Mouse (Mus musculus) CH12.LX (cell line): ENCODE data around the gene Psmb7. TPM values are rescaled to one million over a fixed set of nuclear protein-coding genes. Genes with fewer than 3 reads are reported as not detected.
A peak's percentile ranks its signal among the peaks of the same experiment; 100 is the strongest.

Experiments
- DNase-seq: peaks from one replicate; pipeline ENCODE4 v3.0.0-alpha.2; 2013; ENCODE audit errors: extremely low read depth
- H3K27ac ChIP-seq: 2 replicates; pipeline ENCODE4 v1.5.1; 2012; ENCODE audit warnings: low read depth, mild to moderate bottlenecking, control low read depth, moderate library complexity; ENCODE audit not compliant: insufficient read depth
- H3K27me3 ChIP-seq: replicated peaks from 2 replicates; pipeline ENCODE3; 2012; ENCODE audit warnings: inconsistent platforms
- H3K36me3 ChIP-seq, 2 experiments: replicated peaks in 1 of 2; 2 replicates each; pipeline versions ENCODE3 to v1.6.1; 2012; ENCODE audit warnings: inconsistent platforms in 1 of 2, low read length in 1 of 2, mild to moderate bottlenecking in 1 of 2, mixed read lengths in 1 of 2, moderate library complexity in 1 of 2; ENCODE audit not compliant: control insufficient read depth in 1 of 2, insufficient read depth in 1 of 2
- H3K4me1 ChIP-seq, 2 experiments: 2 replicates each; pipeline ENCODE4 v1.6.1; 2012; ENCODE audit warnings: inconsistent platforms in 1 of 2, moderate library complexity in 1 of 2; ENCODE audit not compliant: insufficient read depth in 2 of 2, control insufficient read depth in 1 of 2
- H3K4me2 ChIP-seq: 2 replicates; pipeline ENCODE4 v1.6.1; 2012; ENCODE audit warnings: low read depth, mild to moderate bottlenecking, control low read depth; ENCODE audit not compliant: poor library complexity, insufficient read depth, severe bottlenecking
- H3K4me3 ChIP-seq, 3 experiments: fragments of 150-350 bp in 1 of 3; sonication (generic) in 1 of 3; replicated peaks in 1 of 3; 2 replicates each; pipeline versions ENCODE3 to v1.5.1; 2011 to 2012; ENCODE audit warnings: low read depth in 2 of 3, low read length in 2 of 3, mild to moderate bottlenecking in 2 of 3, moderate library complexity in 2 of 3, control low read depth in 1 of 3, improper control_type of control experiment in 1 of 3, inconsistent platforms in 1 of 3, mixed read lengths in 1 of 3; ENCODE audit not compliant: poor library complexity in 1 of 3
- H3K79me2 ChIP-seq: replicated peaks from 2 replicates; pipeline ENCODE4 v1.6.1; 2012; ENCODE audit warnings: mild to moderate bottlenecking, moderate library complexity; ENCODE audit not compliant: control insufficient read depth, poor library complexity, insufficient read depth, severe bottlenecking; ENCODE audit errors: extremely low read depth
- H3K9ac ChIP-seq: 2 replicates; pipeline ENCODE4 v1.6.1; 2012; ENCODE audit warnings: low read depth, mild to moderate bottlenecking, control low read depth, moderate library complexity; ENCODE audit not compliant: insufficient read depth
- H3K9me3 ChIP-seq: replicated peaks from 2 replicates; pipeline ENCODE3; 2012; ENCODE audit warnings: low read length, inconsistent platforms, mixed read lengths
- BHLHE40 ChIP-seq: IDR thresholded peaks from 2 replicates; pipeline ENCODE4 v1.6.1; 2011; ENCODE audit warnings: mild to moderate bottlenecking, low read depth, low read length, improper control_type of control experiment
- CHD1 ChIP-seq: IDR thresholded peaks from 2 replicates; pipeline ENCODE4 v1.6.1; 2012; ENCODE audit warnings: low read depth, low read length, improper control_type of control experiment, inconsistent platforms
- CHD2 ChIP-seq: IDR thresholded peaks from 2 replicates; pipeline ENCODE4 v1.6.1; 2011; ENCODE audit warnings: low read length, improper control_type of control experiment
- CTCF ChIP-seq, 2 experiments: IDR thresholded peaks in 1 of 2; conservative IDR thresholded peaks in 1 of 2; 2 replicates each; pipeline ENCODE4 v1.5.1; 2011 to 2012; ENCODE audit warnings: low read depth in 2 of 2, low read length in 2 of 2, improper control_type of control experiment in 1 of 2, inconsistent platforms in 1 of 2, mild to moderate bottlenecking in 1 of 2, moderate library complexity in 1 of 2
- E2F4 ChIP-seq: IDR thresholded peaks from 2 replicates; pipeline ENCODE4 v1.6.1; 2011; ENCODE audit warnings: low read depth, low read length, improper control_type of control experiment; ENCODE audit not compliant: insufficient replicate concordance
- ELF1 ChIP-seq: IDR thresholded peaks from 2 replicates; pipeline ENCODE4 v1.6.1; 2014; ENCODE audit warnings: low read depth, mild to moderate bottlenecking, inconsistent platforms, low read length, improper control_type of control experiment
- EP300 ChIP-seq: IDR thresholded peaks from 2 replicates; pipeline ENCODE4 v1.6.1; 2011; ENCODE audit warnings: low read length, improper control_type of control experiment
- ETS1 ChIP-seq: conservative IDR thresholded peaks from 2 replicates; pipeline ENCODE4 v1.6.1; 2012; ENCODE audit warnings: low read depth, mild to moderate bottlenecking, inconsistent platforms, low read length, improper control_type of control experiment, moderate library complexity
- GABPA ChIP-seq: IDR thresholded peaks from 2 replicates; pipeline ENCODE4 v1.6.1; 2012; ENCODE audit warnings: low read depth, low read length, improper control_type of control experiment, inconsistent platforms; ENCODE audit not compliant: insufficient replicate concordance
- HCFC1 ChIP-seq: IDR thresholded peaks from 2 replicates; pipeline ENCODE4 v1.6.1; 2012; ENCODE audit warnings: low read depth, mild to moderate bottlenecking, inconsistent platforms, low read length, improper control_type of control experiment
- IRF4 ChIP-seq: IDR thresholded peaks from 2 replicates; pipeline ENCODE4 v1.6.1; 2014; ENCODE audit warnings: low read depth, mild to moderate bottlenecking, inconsistent platforms, low read length, improper control_type of control experiment
- JUN ChIP-seq: IDR thresholded peaks from 2 replicates; pipeline ENCODE4 v1.6.1; 2011; ENCODE audit warnings: low read depth, mild to moderate bottlenecking, low read length, improper control_type of control experiment, moderate library complexity; ENCODE audit not compliant: insufficient read depth
- JUND ChIP-seq: conservative IDR thresholded peaks from 2 replicates; pipeline ENCODE4 v1.6.1; 2011; ENCODE audit warnings: low read depth, low read length, improper control_type of control experiment
- KAT2A ChIP-seq: IDR thresholded peaks from 2 replicates; pipeline ENCODE4 v1.6.1; 2012; ENCODE audit warnings: low read length, improper control_type of control experiment, inconsistent platforms; ENCODE audit not compliant: insufficient replicate concordance
- MAFK ChIP-seq: IDR thresholded peaks from 2 replicates; pipeline ENCODE4 v1.6.1; 2011; ENCODE audit warnings: low read length, improper control_type of control experiment; ENCODE audit not compliant: insufficient replicate concordance
- MAX ChIP-seq: IDR thresholded peaks from 2 replicates; pipeline ENCODE4 v1.6.1; 2011; ENCODE audit warnings: low read length, improper control_type of control experiment
- MAZ ChIP-seq: IDR thresholded peaks from 2 replicates; pipeline ENCODE4 v1.6.1; 2012; ENCODE audit warnings: low read depth, mild to moderate bottlenecking, inconsistent platforms, low read length, improper control_type of control experiment, moderate library complexity
- MEF2A ChIP-seq: IDR thresholded peaks from 2 replicates; pipeline ENCODE4 v1.6.1; 2014; ENCODE audit warnings: low read depth, mild to moderate bottlenecking, inconsistent platforms, low read length, improper control_type of control experiment, borderline replicate concordance
- MXI1 ChIP-seq: IDR thresholded peaks from 2 replicates; pipeline ENCODE4 v1.6.1; 2011; ENCODE audit warnings: mild to moderate bottlenecking, low read depth, low read length, improper control_type of control experiment
- MYC ChIP-seq: IDR thresholded peaks from 2 replicates; pipeline ENCODE4 v1.6.1; 2011; ENCODE audit warnings: low read depth, mild to moderate bottlenecking, improper control_type of control experiment, low read length
- NELFE ChIP-seq: IDR thresholded peaks from 2 replicates; pipeline ENCODE4 v1.6.1; 2011; ENCODE audit warnings: low read depth, low read length, improper control_type of control experiment
- NRF1 ChIP-seq: IDR thresholded peaks from 2 replicates; pipeline ENCODE4 v1.6.1; 2014; ENCODE audit warnings: low read depth, mild to moderate bottlenecking, inconsistent platforms, low read length, improper control_type of control experiment, moderate library complexity
- PAX5 ChIP-seq: IDR thresholded peaks from 2 replicates; pipeline ENCODE4 v1.6.1; 2012; ENCODE audit warnings: low read length, inconsistent platforms, mixed read lengths
- POLR2A ChIP-seq: IDR thresholded peaks from 2 replicates; pipeline ENCODE4 v1.6.1; 2011; ENCODE audit warnings: low read depth, mild to moderate bottlenecking, improper control_type of control experiment, low read length
- POLR2AphosphoS2 ChIP-seq: IDR thresholded peaks from 2 replicates; pipeline ENCODE4 v1.6.1; 2011; ENCODE audit warnings: low read depth, low read length, improper control_type of control experiment
- RAD21 ChIP-seq: IDR thresholded peaks from 2 replicates; pipeline ENCODE4 v1.6.1; 2011; ENCODE audit warnings: low read depth, mild to moderate bottlenecking, low read length, improper control_type of control experiment, moderate library complexity
- RCOR1 ChIP-seq: conservative IDR thresholded peaks from 2 replicates; pipeline ENCODE4 v1.6.1; 2012; ENCODE audit warnings: low read depth, mild to moderate bottlenecking, inconsistent platforms, low read length, improper control_type of control experiment
- SIN3A ChIP-seq: IDR thresholded peaks from 2 replicates; pipeline ENCODE4 v1.6.1; 2012; ENCODE audit warnings: low read length, improper control_type of control experiment, inconsistent platforms
- SMC3 ChIP-seq: IDR thresholded peaks from 2 replicates; pipeline ENCODE4 v1.6.1; 2011; ENCODE audit warnings: low read depth, low read length, improper control_type of control experiment
- TBP ChIP-seq: conservative IDR thresholded peaks from 2 replicates; pipeline ENCODE4 v1.6.1; 2011; ENCODE audit warnings: low read depth, low read length, improper control_type of control experiment
- TCF12 ChIP-seq: IDR thresholded peaks from 2 replicates; pipeline ENCODE4 v1.6.1; 2014; ENCODE audit warnings: low read depth, mild to moderate bottlenecking, inconsistent platforms, low read length, improper control_type of control experiment
- UBTF ChIP-seq: IDR thresholded peaks from 2 replicates; pipeline ENCODE4 v1.6.1; 2012; ENCODE audit warnings: low read depth, mild to moderate bottlenecking, inconsistent platforms, low read length, improper control_type of control experiment, moderate library complexity
- USF1 ChIP-seq: IDR thresholded peaks from 2 replicates; pipeline ENCODE4 v1.6.1; 2014; ENCODE audit warnings: low read depth, mild to moderate bottlenecking, inconsistent platforms, low read length, improper control_type of control experiment
- USF2 ChIP-seq: conservative IDR thresholded peaks from 2 replicates; pipeline ENCODE4 v1.6.1; 2011; ENCODE audit warnings: low read depth, low read length, improper control_type of control experiment
- ZC3H11A ChIP-seq: IDR thresholded peaks from 2 replicates; pipeline ENCODE4 v1.6.1; 2012; ENCODE audit warnings: low read depth, mild to moderate bottlenecking, inconsistent platforms, low read length, improper control_type of control experiment
- ZKSCAN1 ChIP-seq: IDR thresholded peaks from 2 replicates; pipeline ENCODE4 v1.6.1; 2012; ENCODE audit warnings: low read depth, inconsistent platforms, low read length, improper control_type of control experiment, borderline replicate concordance
- ZMIZ1 ChIP-seq: IDR thresholded peaks from 2 replicates; pipeline ENCODE4 v1.6.1; 2012; ENCODE audit warnings: low read depth, mild to moderate bottlenecking, inconsistent platforms, low read length, improper control_type of control experiment
- ZNF384 ChIP-seq: IDR thresholded peaks from 2 replicates; pipeline ENCODE4 v1.6.1; 2012; ENCODE audit warnings: low read depth, low read length, improper control_type of control experiment, inconsistent platforms
- dilution Hi-C: fragments of 300-500 bp; cut with MboI; formaldehyde crosslinking; loops from 2 replicates; pipeline ENCODE4 v1.14.3; 2020; ENCODE audit warnings: low sequenced_read_pairs; ENCODE audit not compliant: extremely low pct_unique_long_range_greater_than_20kb, extremely low pct_ligation_motif_present
- in situ Hi-C: fragments of 300-500 bp; cut with MboI; formaldehyde crosslinking; loops from 3 replicates; pipeline ENCODE4 v1.14.3; 2019; ENCODE audit warnings: low sequenced_read_pairs, low pct_ligation_motif_present, low pct_unique_long_range_greater_than_20kb, mixed read lengths
- polyA plus RNA-seq: library from polyadenylated mRNA; unstranded; fragments of >175 nt; gene quantifications from 2 replicates; pipeline ENCODE4 v1.2.1, GENCODE M21; 2012; ENCODE audit warnings: low read depth; ENCODE audit not compliant: insufficient read length
- total RNA-seq, 2 experiments: library from RNA; depleted of rRNA; stranded (reverse); fragments of 300-350 nt in 1 of 2; fragments of >200 nt in 1 of 2; gene quantifications; 2 replicates each; pipeline ENCODE4 v1.2.3; 2012 to 2014

Psmb7 gene
- total and polyA plus RNA-seq, 3 experiments: 334 to 415 (median 389) TPM

- TF ChIP-seq KAT2A (no peak), MAX (peak; percentile 52), IRF4 (peak; percentile 94), USF1 (0 out of 2 replicates have a peak, but pooled peaks have one; percentile 2), CHD2 (no peak), PAX5 (no peak), TCF12 (peak; percentile 62), BHLHE40 (peak; percentile 90), CHD1 (no peak), RCOR1 (no peak), NRF1 (no peak), MAZ (peak; percentile 74; the same call in 1 of the 2 replicates), HCFC1 (no peak; the same call in 1 of the 2 replicates), SMC3 (no peak), E2F4 (no peak), MXI1 (peak; percentile 76; the same call in 1 of the 2 replicates), JUN (peak; percentile 63), ETS1 (peak; percentile 86), ZKSCAN1 (no peak), UBTF (no peak), ELF1 (no peak; the same call in none of the 2 replicates), POLR2AphosphoS2 (no peak), RAD21 (no peak), CTCF (conservative IDR thresholded peaks at IDR 0.05 in 1 of 2, IDR thresholded peaks at IDR 0.05 in 1 of 2; ENCODE audit: low read depth in 2 of 2, low read length in 2 of 2) (no peak), MYC (peak; percentile 79; the same call in 1 of the 2 replicates), ZNF384 (peak; percentile 31; the same call in 1 of the 2 replicates), ZC3H11A (no peak), EP300 (peak; percentile 92), USF2 (no peak), SIN3A (peak; percentile 42; the same call in 1 of the 2 replicates), TBP (0 out of 2 replicates have a peak, but pooled peaks have one; percentile 45), POLR2A (no peak), NELFE (peak; percentile 4; the same call in 1 of the 2 replicates), MEF2A (peak; percentile 80), MAFK (peak; percentile 96), ZMIZ1 (no peak), GABPA (no peak), JUND (peak; percentile 84)
- Histone ChIP-seq H3K4me1 (peaks cover 15 to 77% of the 10 kb centered on the region in 2 experiments), H3K27me3 (no peaks in the 10 kb centered on the region), H3K79me2 (peaks cover 29% of the 10 kb centered on the region), H3K4me3 (no peak overlapping the region), H3K27ac (peak overlapping the region; percentile 92), H3K9ac (0 out of 2 replicates have a peak overlapping the region, but pooled peaks have one; percentile 23), H3K4me2 (peak overlapping the region; percentile 55; the same call in 1 of the 2 replicates), H3K36me3 (peaks cover 14 to 67% of the 10 kb centered on the region in 2 experiments), H3K9me3 (no peaks in the 10 kb centered on the region)
- in situ Hi-C loops (no loop called here), dilution Hi-C loops (no loop called here)
- DNase-seq: peak; percentile 77
These were observed 33.7 kb downstream of the Psmb7 start for GRCm38 (mm10) chr2:38610161-38610560.
